Mouse (Mus musculus) T-cell, adult 2 months (primary cell): ENCODE measurements around the gene Lmbr1l.

Source experiments
- DNase-seq: peaks from one replicate; pipeline ENCODE4 v3.0.0; 2022; ENCODE audit warnings: low spot score

Gene Lmbr1l

DNA sequence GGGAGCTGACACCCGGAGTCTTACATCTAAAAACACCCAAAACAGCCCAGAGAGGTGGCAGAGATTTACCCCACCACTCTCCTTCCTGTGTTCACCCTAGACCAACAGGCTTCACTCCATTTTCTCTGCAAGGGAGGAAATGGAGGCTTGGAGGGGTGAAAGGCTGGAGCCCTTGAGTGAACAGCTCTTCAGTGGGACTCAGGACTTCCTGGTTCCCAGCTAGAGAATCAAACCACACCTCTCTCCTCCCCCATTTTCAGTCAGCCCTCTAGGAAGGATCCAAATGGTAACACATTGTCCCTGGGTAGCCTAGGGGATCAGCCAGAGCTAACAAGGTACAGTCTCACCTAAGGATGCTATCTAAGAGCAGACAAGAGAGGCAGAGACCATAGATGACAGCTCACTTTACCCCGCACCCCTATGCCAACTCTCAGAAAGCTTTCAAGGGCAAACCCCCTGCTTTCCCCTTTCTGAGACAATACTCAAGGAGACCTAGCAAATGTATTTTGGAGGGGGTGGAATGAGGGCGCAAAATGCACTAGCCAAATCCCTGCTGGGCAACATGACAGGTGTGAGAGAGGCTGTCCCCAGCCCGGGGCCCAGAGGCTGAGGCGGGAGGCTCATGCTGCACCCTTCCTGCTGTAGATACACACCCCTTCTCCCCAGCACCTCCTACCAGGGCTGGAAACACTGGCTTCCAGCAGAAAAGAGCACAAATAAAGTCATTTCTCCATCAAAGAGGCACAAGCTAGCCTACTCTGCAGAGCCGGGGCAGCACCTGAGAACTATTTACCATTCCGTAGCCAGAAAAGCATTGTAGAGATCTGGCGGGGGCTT lies 48.5 kb downstream of the Lmbr1l start:
- DNase-seq, result peak; percentile 49

DNA sequence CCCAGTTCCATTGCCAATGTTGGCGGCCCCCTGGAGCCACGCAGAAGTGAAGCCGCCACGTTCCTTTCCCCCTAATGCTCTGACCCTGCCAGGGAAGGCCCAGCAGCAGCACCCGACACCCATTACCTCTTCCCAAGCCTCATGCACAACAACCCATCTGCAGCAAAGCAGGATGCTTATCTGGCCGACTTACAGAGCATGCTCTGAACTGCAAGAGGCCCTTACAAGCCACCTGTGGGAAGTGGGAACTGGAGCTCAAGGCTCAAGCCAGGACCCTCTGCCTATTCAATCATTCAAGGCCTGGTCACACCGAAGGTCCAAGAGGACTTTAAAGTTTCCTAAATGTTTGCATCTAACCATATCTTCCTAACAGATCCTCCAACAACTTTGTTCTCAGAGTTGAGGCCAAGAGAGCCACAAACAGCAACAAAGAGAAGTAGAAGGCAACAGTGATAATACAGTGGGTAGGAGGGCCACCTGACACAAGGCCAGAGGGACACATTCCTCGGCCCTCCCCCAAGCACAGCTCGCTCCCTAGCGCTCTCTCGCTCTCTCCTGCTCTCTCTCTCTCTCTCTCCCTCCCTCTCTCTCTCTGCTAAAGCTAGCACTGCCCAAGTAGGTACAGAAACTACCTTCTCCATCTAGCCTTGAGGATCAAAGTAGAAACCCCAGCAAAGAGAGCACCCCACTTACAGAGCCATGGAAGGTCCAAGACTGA lies 49.5 kb downstream of the Lmbr1l start:
- no peak for DNase-seq

DNA sequence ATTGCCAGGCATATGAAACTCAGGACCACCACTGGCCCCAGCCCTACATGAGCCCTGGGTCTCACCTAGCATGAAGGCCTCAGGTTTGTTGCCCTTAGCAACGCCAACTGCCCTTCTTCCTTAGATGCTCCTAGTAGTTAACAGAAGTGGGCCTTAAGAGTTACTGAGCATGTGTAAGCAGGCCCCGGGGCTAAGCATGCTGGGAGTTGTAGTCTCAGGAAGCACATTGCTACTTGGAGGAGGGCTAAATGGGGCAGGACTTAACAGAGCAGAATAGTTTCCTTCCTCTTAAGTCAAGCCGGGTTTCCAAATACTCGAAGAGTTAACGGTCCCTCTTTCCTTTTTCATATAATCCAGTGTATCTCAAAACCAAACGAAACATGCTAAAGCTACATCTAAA lies 50.7 kb downstream of the Lmbr1l start:
- peak; percentile 77 for DNase-seq

DNA sequence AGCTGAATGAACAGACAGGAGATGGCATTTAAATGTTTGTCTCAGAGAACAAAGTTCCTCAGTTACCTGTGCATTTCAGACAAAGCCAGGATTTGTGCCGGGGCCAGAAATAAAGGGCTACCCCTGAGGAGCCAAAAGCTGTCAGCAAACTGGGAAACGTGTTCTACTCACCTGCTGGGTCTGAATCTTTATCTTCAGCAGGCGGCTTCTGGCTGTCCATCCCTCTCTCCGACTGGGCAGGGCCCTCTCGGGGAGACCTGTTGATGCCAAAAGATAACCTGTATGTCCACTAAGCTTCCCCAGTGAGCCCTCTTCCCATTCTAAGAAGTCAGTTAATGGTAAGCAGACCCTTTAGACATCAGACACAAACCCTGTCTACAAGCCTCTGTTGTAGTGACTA lies 51.5 kb downstream of the Lmbr1l start:
- no peak for DNase-seq

DNA sequence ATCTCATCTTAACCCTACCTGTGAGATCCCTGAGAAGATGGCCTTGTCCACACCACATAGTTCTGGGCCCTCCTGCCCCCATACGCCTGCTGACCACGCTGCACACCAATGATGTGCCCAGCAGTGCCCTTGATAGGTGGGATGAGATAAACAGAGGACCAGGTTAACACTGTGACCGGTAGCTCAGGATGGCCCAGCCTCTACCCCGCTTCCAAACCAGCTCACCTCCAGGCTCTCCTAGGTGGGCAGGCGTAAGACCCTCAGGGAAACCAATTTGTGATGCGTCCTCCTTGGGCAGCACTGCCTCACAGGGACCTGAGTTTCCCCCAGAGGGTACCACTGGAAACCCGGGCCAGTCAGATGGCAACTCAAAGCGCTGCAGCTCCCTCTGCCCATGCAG lies 52.3 kb downstream of the Lmbr1l start:
- DNase-seq, result no peak

DNA sequence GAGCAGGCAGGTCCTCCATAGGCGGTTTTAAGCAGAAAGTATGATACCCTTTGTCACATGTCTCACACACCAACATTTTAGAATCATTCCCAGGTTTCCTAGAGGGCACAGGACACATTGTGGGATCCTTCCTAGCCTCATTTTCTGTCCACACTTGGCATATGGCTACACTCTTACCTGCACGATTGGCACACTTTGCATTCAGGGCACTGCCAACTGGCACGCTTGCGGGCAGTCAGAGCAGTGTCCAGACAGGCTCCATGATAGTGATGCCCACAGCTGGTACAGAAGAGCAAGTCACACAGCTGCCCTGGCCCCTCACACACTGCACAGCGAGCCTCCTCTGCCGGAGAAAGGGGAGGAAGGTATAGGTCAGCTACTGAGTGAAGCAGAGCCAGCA lies 53.1 kb downstream of the Lmbr1l start:
- no peak for DNase-seq

DNA sequence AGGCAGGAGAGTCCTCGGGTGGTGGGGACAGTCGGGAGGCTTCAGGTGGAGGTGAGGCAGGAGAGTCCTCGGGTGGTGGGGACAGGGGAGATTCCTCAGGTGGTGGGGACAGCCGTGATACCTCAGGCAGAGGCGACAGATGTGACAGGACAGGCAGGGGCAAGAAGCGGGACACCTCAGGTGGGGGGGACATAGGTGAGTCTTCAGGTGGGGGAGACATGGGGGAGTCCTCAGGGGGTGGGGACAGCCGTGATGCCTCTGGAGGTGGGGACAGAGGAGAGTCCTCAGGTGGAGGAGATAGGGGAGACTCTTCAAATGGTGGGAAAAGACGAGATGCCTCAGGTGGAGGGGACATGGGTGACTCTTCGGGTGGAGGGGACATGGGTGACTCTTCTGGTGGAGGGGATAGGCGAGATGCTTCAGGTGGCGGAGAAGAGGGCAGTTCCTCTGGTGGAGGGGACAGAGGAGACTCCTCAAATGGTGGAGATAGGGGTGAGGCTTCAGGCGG lies 54.5 kb downstream of the Lmbr1l start:
- DNase-seq, result no peak

DNA sequence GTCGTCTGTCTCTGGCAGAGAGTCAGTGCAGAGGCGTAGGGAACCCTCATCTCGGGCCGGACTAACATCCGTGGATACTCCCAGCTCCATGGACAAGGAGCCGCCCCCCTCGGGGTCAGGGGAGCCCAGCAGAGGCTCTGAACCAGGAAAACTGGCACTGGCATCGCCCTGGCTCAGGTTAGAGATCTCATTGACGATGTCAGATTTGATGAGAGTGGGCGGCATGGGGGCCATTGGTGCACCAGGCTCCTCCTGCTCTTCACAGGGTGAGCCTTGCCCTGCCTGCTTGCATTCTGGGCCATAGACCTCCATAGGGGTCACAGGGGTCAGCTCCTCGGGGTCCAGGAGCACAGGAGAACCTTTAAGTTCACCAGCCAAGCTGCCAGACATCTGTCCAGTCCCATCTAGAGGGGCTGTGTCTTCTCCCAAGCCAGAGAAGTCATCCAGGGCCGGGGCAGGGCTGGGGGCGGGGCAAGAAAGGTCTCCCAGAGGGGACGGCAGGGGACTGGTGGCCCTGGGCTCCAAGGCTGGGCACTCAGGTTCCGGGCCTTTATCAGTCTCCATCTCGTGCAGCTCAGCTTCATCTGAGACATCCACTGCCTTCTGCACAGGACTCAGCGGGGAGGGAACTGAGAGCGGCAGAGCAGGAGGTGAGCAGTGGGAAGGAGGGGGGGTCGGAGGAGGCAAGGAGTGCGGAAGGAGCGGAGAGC lies 56.2 kb downstream of the Lmbr1l start:
- no peak for DNase-seq

DNA sequence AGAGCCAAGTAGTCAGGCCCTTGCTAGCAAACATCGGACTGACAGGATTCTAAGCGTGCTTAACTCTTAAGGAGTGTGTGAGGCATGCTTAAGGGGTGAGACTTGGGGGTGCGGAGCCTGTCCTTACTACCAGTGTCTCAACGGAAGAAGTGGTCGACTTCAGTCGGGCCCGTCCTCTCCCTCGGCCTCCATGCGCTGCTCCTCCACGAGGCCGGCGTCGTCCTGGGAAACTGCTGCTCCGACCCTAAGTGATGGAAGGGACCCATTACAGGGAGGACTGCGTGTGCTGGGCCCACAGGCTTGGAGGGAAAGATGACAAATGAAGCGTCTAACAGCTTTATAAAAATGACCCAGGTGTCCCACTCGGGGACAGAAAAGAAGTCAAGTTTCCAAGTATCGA lies 57.1 kb downstream of the Lmbr1l start:
- no peak for DNase-seq

DNA sequence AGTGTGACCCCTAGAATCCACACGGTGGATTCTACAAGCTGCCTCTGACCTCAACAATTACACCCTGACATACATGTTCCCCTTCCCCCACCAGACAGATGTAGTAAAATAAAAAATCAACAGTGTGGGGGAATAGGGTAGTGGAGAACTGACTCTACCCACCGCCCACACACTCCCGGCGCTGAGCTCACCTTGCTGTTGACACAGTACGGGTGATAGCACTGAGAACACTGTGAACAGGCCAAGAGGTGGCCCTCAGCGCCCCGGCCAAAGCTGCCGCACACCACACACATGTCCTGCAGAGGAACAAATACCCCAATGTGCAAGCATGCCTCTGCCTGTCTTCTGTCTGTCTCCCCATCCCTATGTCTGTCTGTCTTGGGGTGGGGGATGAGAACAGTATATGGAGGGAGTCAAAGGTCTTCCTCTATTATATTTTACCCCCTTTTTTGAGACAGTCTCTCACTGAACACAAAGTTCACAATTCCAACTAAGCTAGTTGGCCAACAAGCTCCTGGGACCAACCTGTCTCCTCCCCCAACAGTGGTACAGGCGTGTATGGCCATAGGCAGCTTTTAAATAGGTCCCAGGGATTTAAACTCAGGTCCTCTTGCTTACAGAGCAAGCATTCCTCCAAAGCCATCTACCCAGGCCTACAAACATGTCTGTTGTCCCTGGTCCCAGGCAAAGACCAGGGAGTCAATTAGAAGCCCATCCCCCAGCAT lies 58.5 kb downstream of the Lmbr1l start:
- no peak for DNase-seq

DNA sequence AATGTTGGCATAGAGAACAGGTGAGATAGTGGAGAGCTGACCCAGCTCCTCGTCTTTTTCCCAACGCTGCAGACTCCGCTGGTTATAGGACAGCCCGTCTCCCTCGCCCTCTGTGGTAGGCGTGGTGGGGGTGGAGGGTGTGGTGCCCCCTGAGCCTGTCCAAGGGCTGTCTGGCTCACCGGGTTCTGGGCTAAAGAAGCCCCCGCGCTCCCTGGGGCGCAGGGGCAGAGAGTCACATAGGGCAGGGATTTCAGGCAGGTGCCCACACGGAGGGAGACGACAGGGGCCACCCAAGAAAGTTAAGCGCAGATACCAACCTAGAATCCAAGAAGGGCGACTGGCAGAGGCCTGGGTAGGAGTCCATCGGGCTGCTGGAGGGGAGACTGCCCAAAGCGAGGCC lies 63.8 kb downstream of the Lmbr1l start:
- no peak for DNase-seq
